Mouse (Mus musculus) lung, embryonic 15.5 days (tissue): ENCODE data around the gene Tex21. TPM values are rescaled to one million over a fixed set of nuclear protein-coding genes. Genes with fewer than 3 reads are reported as not detected.
A peak's percentile ranks its signal among the peaks of the same experiment; 100 is the strongest.
"Not testable (repeated sequence)": the region's sequence is repeated elsewhere in the genome, so short reads cannot be mapped to it uniquely, and the experiment has no call there.

Experiments used
- ATAC-seq: fragments of 200-750 bp; cut with Nextera tagmentation; 2 replicates; pipeline ENCODE4 v1.8.0; 2017; ENCODE audit warnings: moderate number of reproducible peaks, borderline replicate concordance; ENCODE audit not compliant: low FRiP score, low TSS enrichment; ENCODE audit errors: extremely low read depth
- H3K27ac ChIP-seq: fragments of 300-500 bp; sonication (generic); 2 replicates; pipeline ENCODE4 v1.5.1; 2015; ENCODE audit warnings: moderate library complexity, mild to moderate bottlenecking, inconsistent platforms
- H3K27me3 ChIP-seq: fragments of 300-500 bp; sonication (generic); 2 replicates; pipeline ENCODE4 v1.6.1; 2015; ENCODE audit warnings: inconsistent platforms
- H3K36me3 ChIP-seq: fragments of 300-500 bp; sonication (generic); 2 replicates; pipeline ENCODE4 v1.6.1; 2015; ENCODE audit warnings: inconsistent platforms
- H3K4me1 ChIP-seq: fragments of 300-500 bp; sonication (generic); 2 replicates; pipeline ENCODE4 v1.6.1; 2015; ENCODE audit warnings: inconsistent platforms
- H3K4me2 ChIP-seq: fragments of 300-500 bp; sonication (generic); 2 replicates; pipeline ENCODE4 v1.6.1; 2015; ENCODE audit warnings: inconsistent platforms, mild to moderate bottlenecking, moderate library complexity
- H3K4me3 ChIP-seq: fragments of 300-500 bp; sonication (generic); 2 replicates; pipeline ENCODE4 v1.5.1; 2015; ENCODE audit warnings: mild to moderate bottlenecking, inconsistent platforms
- H3K9ac ChIP-seq: fragments of 300-500 bp; sonication (generic); 2 replicates; pipeline ENCODE4 v1.6.1; 2015; ENCODE audit warnings: inconsistent platforms
- H3K9me3 ChIP-seq: fragments of 300-500 bp; sonication (generic); 2 replicates; pipeline ENCODE4 v1.6.1; 2016; ENCODE audit warnings: inconsistent platforms
- WGBS: fragments of 180-500 bp; shearing (Covaris S2); methylation state at CpG from one replicate; pipeline ENCODE4 v1.1.7; 2015; 5-methylcytosine and 5-hydroxymethylcytosine counted together
- polyA plus RNA-seq: library from polyadenylated mRNA; unstranded; fragments of >200 nt; fragmentation: Nextera tagmentation; extraction: Ambion mirVana; gene quantifications from 2 replicates; pipeline ENCODE4 v1.2.1, GENCODE M21; 2015

Gene Tex21
- polyA plus RNA-seq, 1 experiment from 2014 or later, result not detected

DNA sequence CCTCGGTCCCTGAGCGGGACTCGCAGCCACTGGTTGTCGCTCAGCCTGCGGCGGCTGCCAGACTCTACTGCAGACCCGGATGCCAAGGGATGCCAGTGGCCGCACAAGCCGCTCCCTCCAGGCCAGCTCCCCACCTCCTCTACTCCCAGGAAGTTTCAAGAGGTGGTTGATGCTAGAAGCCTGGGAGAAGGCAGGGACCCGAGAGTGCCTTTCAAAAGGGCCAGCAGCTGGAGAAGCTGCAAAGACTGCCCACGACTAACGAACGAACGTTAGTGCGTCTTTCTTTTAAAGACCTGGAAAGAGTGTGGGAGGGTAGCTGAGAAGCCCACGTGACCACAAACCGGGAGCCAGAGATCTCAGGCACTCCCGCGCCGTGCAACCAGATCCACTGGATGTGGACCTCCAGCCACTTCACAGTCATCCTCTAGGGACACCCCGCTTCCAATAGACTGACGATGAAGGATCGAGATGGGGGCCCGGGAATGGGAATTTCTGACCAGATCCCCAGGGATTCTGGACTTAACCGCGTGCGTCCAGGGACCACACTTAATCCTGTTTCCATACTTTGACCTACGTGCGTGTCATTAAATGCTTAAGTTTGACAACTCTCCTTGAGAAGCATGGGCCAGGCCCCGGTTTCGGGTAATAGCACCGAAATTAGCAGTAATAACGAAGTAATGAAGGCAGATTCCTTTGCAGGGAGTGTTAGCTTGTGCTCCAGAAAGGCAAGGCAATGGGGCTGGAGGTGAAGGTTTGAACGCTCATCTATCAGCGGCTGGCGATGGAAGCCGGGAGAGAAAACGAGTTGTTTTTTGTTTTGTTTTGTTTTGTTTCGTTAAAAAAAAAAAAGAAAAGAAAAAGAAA lies 69.3 kb downstream of the Tex21 start, which contains the start of gene Esr2:
Gene Esr2 (minus strand): TSS at position 260 of the 864 bp plus-strand sequence.
- peak within 1 kb of the TSS; percentile 48 for H3K4me3 ChIP-seq
- peak; percentile 79; the same call in 1 of the 2 replicates for ATAC-seq
- H3K9ac ChIP-seq, result peak within 1 kb of the TSS; percentile 46
- peak within 1 kb of the TSS; percentile 94 for H3K4me2 ChIP-seq
- no peaks in the 10 kb centered on the region; the same call in 1 of the 2 replicates for H3K27me3 ChIP-seq
- peaks cover 6% of the 10 kb centered on the region; the same call in 1 of the 2 replicates for H3K4me1 ChIP-seq
- WGBS, result under 1% methylated on average over 39 of the region's 39 CpGs
- no peaks in the 10 kb centered on the region for H3K9me3 ChIP-seq
- no peaks in the 10 kb centered on the region for H3K36me3 ChIP-seq
- H3K27ac ChIP-seq, result no peak within 1 kb of the TSS

DNA sequence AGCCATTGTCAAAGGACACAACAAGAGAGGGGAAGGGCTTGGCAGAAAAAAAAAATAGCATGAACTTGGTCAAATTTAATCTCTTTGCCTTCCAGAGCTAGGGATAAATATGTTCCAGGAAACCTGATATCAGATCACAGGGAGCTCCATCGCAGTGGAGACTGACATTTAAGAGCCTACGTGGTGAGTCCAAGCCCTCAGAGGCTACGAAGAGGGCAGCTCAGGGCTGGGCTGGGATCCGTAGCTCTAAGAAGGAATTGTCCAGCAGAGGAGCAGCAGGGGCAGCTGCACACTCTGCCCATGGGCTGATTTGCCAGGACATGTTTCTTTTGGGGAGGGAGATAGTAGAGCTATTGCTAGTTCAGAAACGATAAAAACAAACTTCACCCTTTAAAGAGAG lies 80.9 kb downstream of the Tex21 start:
- 48% methylated on average over 5 of the region's 5 CpGs for WGBS
- no peak overlapping the region for H3K4me2 ChIP-seq
- ATAC-seq, result no peak

DNA sequence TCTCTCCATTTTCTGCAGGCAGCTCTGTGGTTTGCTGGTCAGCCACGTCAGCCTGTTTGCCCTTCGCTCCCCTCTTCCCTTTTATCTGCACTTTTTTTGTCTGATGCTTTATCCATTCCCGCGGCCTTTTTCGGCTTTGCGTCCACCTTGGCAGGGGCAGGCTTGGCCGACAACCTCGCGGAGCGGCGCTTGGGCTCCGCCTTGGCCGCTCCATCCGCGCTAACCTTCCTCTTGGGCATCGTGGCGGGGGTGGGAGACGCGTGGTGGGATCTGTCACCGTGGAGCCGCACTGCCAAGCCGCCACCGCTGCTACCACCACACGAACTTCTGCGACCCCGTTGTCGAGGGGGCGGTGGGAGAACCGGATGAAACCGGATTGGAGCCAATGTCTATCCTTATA lies 94.2 kb downstream of the Tex21 start:
- Histone ChIP-seq H3K4me2 (peak overlapping the region; percentile 60), H3K4me3 (peak overlapping the region; percentile 36), H3K9ac (peak overlapping the region; percentile 19; the same call in 1 of the 2 replicates)
- ATAC-seq, H3K27ac ChIP-seq, H3K27me3 ChIP-seq, H3K4me1 ChIP-seq, H3K36me3 ChIP-seq, H3K9me3 ChIP-seq: not testable (repeated sequence)
- 8% methylated on average over 30 of the region's 30 CpGs for WGBS

More for the DNA sequence above, 80.9 kb downstream of the Tex21 start:
- Histone ChIP-seq H3K36me3 (no peaks in the 10 kb centered on the region), H3K27me3 (no peaks in the 10 kb centered on the region), H3K27ac (no peak overlapping the region), H3K4me3 (no peak overlapping the region), H3K4me1 (no peaks in the 10 kb centered on the region), H3K9me3 (no peaks in the 10 kb centered on the region), H3K9ac (no peak overlapping the region)

Other genes with a start within 250 kb of the Tex21 start
- 0.34 TPM in 2 replicates for gene Esr2, start 69.5 kb downstream of the Tex21 start, polyA plus RNA-seq
- gene Mthfd1, start 8.6 kb upstream of the Tex21 start, polyA plus RNA-seq, result 97.4 and 99.8 TPM in 2 replicates
- gene Akap5, start 78.1 kb upstream of the Tex21 start, polyA plus RNA-seq, result 23.3 and 28.7 TPM in 2 replicates
- 15.8 and 16.7 TPM in 2 replicates for gene Zbtb25, start 122.9 kb upstream of the Tex21 start, polyA plus RNA-seq
- 9.6 and 10.8 TPM in 2 replicates for gene Zbtb1, start 123.5 kb upstream of the Tex21 start, polyA plus RNA-seq
- 8.5 and 10.5 TPM in 2 replicates for gene Hspa2, start 157.4 kb upstream of the Tex21 start, polyA plus RNA-seq
- gene Ppp1r36, start 170.8 kb upstream of the Tex21 start, polyA plus RNA-seq, result 4.9 and 5.0 TPM in 2 replicates